Comparison of ENCODE assay signal across 1 mouse cellular context in the genomic region with DNA sequence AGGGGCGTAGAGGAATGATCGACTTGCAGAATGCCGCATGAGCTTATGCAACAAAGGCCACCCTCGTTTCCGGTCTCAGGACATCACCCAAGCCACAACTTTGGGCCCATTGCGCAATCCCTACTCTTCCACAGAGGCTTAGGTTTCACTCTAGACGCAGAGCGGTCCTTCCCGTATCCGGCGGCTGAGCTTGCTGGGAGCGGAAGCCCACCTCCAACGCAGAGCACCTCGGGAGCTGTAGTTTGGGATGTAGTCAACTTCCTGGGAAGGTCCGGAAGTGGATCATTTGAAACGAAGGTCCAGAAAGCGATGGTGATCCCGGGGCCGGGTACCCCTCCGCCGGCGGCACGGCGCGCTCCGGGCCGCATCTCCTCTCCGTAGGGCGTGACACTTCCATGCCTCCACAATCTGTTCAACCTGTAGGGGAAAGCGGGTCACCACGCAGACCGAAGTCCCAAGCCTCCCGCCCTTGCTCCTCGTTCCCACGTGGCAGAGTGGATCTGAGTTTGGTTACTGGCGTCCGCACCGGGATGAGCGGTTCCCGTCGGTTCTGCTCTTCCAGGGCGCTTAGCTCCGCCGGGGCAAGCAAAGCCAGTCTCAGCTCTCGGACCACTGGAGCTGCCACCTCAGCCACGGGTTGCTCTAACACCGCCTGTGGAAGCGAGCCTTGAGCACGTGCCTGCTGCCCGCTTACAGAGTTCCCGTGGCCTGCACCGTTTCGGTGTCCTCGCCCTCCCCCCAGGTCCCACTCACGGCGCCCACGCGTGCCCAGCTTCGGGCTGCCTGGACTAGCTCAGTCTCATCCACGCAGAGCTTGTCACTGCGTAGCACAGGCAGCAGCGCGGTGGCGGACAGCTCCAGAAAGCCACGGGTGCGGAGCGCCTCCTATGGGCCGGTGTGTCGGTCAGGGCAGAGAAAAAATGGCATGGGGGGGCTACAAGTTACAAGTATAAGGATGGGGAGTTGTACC.
TF ChIP-seq lines count a peak whose summit lies in the region.

No protein-coding gene starts in this region.

TF ChIP-seq in MEL, 35 proteins besides CTCF, POLR2A, EP300 and RAD21:
- TF ChIP-seq KAT2A (conservative IDR thresholded peaks at IDR 0.05; ENCODE audit: low read depth, low read length) (peak; percentile 98), CHD1 (IDR thresholded peaks at IDR 0.05; ENCODE audit: low read depth, low read length) (no peak), ZC3H11A (IDR thresholded peaks at IDR 0.05; ENCODE audit: low read depth, low read length) (no peak), SIN3A (IDR thresholded peaks at IDR 0.05; ENCODE audit: low read length) (peak; percentile 96), MXI1 (IDR thresholded peaks at IDR 0.05; ENCODE audit: low read depth, low read length) (peak; percentile 94), MEF2A (IDR thresholded peaks at IDR 0.05; ENCODE audit: extremely low read depth, insufficient replicate concordance, low read depth, low read length, poor library complexity, severe bottlenecking) (no peak), NELFE (IDR thresholded peaks at IDR 0.05; ENCODE audit: low read depth, low read length) (peak; percentile 94), USF2 (IDR thresholded peaks at IDR 0.05; ENCODE audit: borderline replicate concordance in 1 of 2, insufficient read depth in 1 of 2, low read depth in 1 of 2, low read length in 2 of 2) (no peak), MAZ (IDR thresholded peaks at IDR 0.05; ENCODE audit: low read depth, low read length) (peak; percentile 79; the same call in 1 of the 2 replicates), SMC3 (IDR thresholded peaks at IDR 0.05; ENCODE audit: low read depth, low read length) (peak; percentile 32; the same call in 1 of the 2 replicates), JUND (IDR thresholded peaks at IDR 0.05; ENCODE audit: low read depth, low read length) (no peak), ETS1 (IDR thresholded peaks at IDR 0.05; ENCODE audit: low read depth, low read length) (peak; percentile 86), MYB (IDR thresholded peaks at IDR 0.05; ENCODE audit: low read depth, low read length) (no peak), MAX (IDR thresholded peaks at IDR 0.05; ENCODE audit: low read length) (peak; percentile 81; the same call in 1 of the 2 replicates), TBP (IDR thresholded peaks at IDR 0.05; ENCODE audit: low read depth, low read length) (peak; percentile 96), GATA1 (IDR thresholded peaks at IDR 0.05; ENCODE audit: low read depth, low read length) (no peak), ELF1 (IDR thresholded peaks at IDR 0.05; ENCODE audit: low read depth, low read length) (peak; percentile 100), CHD2 (IDR thresholded peaks at IDR 0.05; ENCODE audit: low read length) (no peak), GABPA (IDR thresholded peaks at IDR 0.05; ENCODE audit: low read depth, low read length) (no peak), MAFK (IDR thresholded peaks at IDR 0.05; ENCODE audit: borderline replicate concordance, low read depth, low read length) (no peak), TAL1 (IDR thresholded peaks at IDR 0.05; ENCODE audit: low read length) (no peak), E2F4 (IDR thresholded peaks at IDR 0.05; ENCODE audit: borderline replicate concordance, low read depth, low read length) (no peak), ZMIZ1 (IDR thresholded peaks at IDR 0.05; ENCODE audit: low read depth, low read length) (no peak; the same call in 1 of the 2 replicates), RCOR1 (IDR thresholded peaks at IDR 0.05; ENCODE audit: low read depth, low read length) (0 out of 2 replicates have a peak, but pooled peaks have one; percentile 22), HCFC1 (IDR thresholded peaks at IDR 0.05; ENCODE audit: low read depth, low read length) (peak; percentile 99), USF1 (IDR thresholded peaks at IDR 0.05; ENCODE audit: low read depth, low read length) (no peak; the same call in 1 of the 2 replicates), UBTF (IDR thresholded peaks at IDR 0.05; ENCODE audit: borderline replicate concordance, insufficient read depth, low read depth, low read length) (no peak), ZKSCAN1 (IDR thresholded peaks at IDR 0.05; ENCODE audit: low read depth, low read length) (no peak), ZNF384 (IDR thresholded peaks at IDR 0.05; ENCODE audit: low read depth, low read length) (peak; percentile 66), BHLHE40 (IDR thresholded peaks at IDR 0.05; ENCODE audit: borderline replicate concordance, low read depth, low read length) (0 out of 2 replicates have a peak, but pooled peaks have one; percentile 4), NRF1 (IDR thresholded peaks at IDR 0.05; ENCODE audit: insufficient read depth, low read depth, low read length, poor library complexity, severe bottlenecking) (no peak; the same call in 1 of the 2 replicates), MYC (IDR thresholded peaks at IDR 0.05; ENCODE audit: low read depth, low read length) (peak; percentile 91), POLR2AphosphoS2 (IDR thresholded peaks at IDR 0.05; ENCODE audit: low read length) (peak; percentile 89), POLR2AphosphoS5 (IDR thresholded peaks at IDR 0.05; ENCODE audit: borderline replicate concordance, low read depth, low read length) (no peak), TCF12 (IDR thresholded peaks at IDR 0.05; ENCODE audit: low read depth, low read length) (peak; percentile 83; the same call in 1 of the 2 replicates)
